Mouse (Mus musculus): ENCODE results near the gene Cep83.

GRCm38 (mm10) chr10:94747011-94747410, 58.6 kb downstream of the Cep83 start:
- TF ChIP-seq CTCF (IDR thresholded peaks at IDR 0.05; ENCODE audit: borderline replicate concordance, control insufficient read depth, extremely low read depth, insufficient read depth, low read length, poor library complexity): no peak
- TF ChIP-seq POLR2A (IDR thresholded peaks at IDR 0.05; ENCODE audit: control insufficient read depth, extremely low read depth, insufficient read depth, low read length, poor library complexity): no peak

All from thymus, adult 2 months (tissue).